ENCODE assay signal across 15 mouse cellular contexts in the genomic region with DNA sequence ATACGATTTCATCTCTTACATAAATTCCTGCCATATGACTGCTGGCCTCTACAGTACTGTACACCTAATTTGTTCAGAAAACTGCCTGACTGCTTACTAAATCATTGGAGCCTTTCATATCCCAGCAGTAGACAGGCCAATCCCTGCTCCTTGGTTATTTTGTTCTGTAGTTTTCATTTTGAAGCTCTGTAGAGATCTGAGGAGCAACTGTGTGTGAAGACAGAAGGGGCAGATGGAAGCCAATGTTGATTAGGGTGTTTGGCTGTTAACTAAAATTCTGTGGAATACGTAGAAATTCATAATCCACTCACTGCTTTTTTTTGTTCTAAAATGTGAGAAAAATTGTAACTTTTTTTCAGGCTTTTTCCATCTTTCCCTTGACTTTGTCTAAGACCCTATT.
"Had no signal": no experiment of that assay in that cellular context is flagged by ENCODE, and none has a peak within 500 bp of the region (broad histone marks: within the 10 kb centered on the region; RNA-seq: fewer than 3 reads in every experiment).

No protein-coding gene starts in this region.

- H3K4me2 ChIP-seq: lung, embryonic 14.5 days; midbrain, embryonic 11.5 days; midbrain, embryonic 13.5 days; midbrain, embryonic 15.5 days; neural tube, embryonic 12.5 days; stomach, embryonic 15.5 days had no signal

- H3K36me3 ChIP-seq: midbrain, embryonic 13.5 days; midbrain, embryonic 15.5 days; neural tube, embryonic 12.5 days; stomach, embryonic 15.5 days had no signal

- ATAC-seq: midbrain, embryonic 13.5 days; midbrain, embryonic 15.5 days had no signal

- DNase-seq: lung, embryonic 14.5 days; lung, postnatal 14 days; lung, postnatal 36 days; right cerebral cortex, postnatal 14 days; thymus, adult 2 months; thymus, postnatal 25 days; thymus, postnatal 4 days had no signal

- H3K27ac ChIP-seq: macrophage; midbrain, embryonic 13.5 days; midbrain, embryonic 15.5 days; neural tube, embryonic 12.5 days; stomach, embryonic 15.5 days; stomach, postnatal 0 days had no signal

- H3K4me3 ChIP-seq: megakaryocyte, embryonic 14.5 days; midbrain, embryonic 13.5 days; midbrain, embryonic 15.5 days; neural tube, embryonic 12.5 days; stomach, embryonic 15.5 days had no signal

- H3K4me1 ChIP-seq: midbrain, embryonic 13.5 days; midbrain, embryonic 15.5 days; neural tube, embryonic 12.5 days; stomach, embryonic 15.5 days had no signal

- H3K9ac ChIP-seq: lung, embryonic 14.5 days; midbrain, embryonic 13.5 days; midbrain, embryonic 15.5 days; neural tube, embryonic 12.5 days; stomach, embryonic 15.5 days had no signal

- H3K27me3 ChIP-seq: megakaryocyte, embryonic 14.5 days; midbrain, embryonic 13.5 days; midbrain, embryonic 15.5 days; neural tube, embryonic 12.5 days; stomach, embryonic 15.5 days had no signal

- H3K9me3 ChIP-seq: megakaryocyte, embryonic 14.5 days; midbrain, embryonic 13.5 days; midbrain, embryonic 15.5 days; neural tube, embryonic 12.5 days; stomach, embryonic 15.5 days had no signal
